Mouse (Mus musculus) olfactory bulb, adult 2 months (tissue): Measurements from ENCODE around the gene C1s2.

ENCODE experiments used
- CTCF ChIP-seq: fragments of 200-500 bp; IDR thresholded peaks from 2 replicates; pipeline ENCODE4 v1.5.1; 2012; ENCODE audit warnings: low read depth, mild to moderate bottlenecking, low read length, moderate library complexity; ENCODE audit not compliant: insufficient read depth
- POLR2A ChIP-seq: fragments of 200-500 bp; IDR thresholded peaks from 2 replicates; pipeline ENCODE4 v1.6.1; 2012; ENCODE audit warnings: mild to moderate bottlenecking, low read depth, low read length, moderate library complexity; ENCODE audit not compliant: insufficient read depth

- no peak for TF ChIP-seq CTCF
- no peak for TF ChIP-seq POLR2A
Observed at GRCm38 (mm10) chr6:124679486-124679885, 43.6 kb upstream of the C1s2 start.
